Mouse (Mus musculus): ENCODE results near the gene Spcs3. TPM values are rescaled to one million over a fixed set of nuclear protein-coding genes. Genes with fewer than 3 reads are reported as not detected.
"Not testable (repeated sequence)": the region's sequence is repeated elsewhere in the genome, so short reads cannot be mapped to it uniquely, and the experiment has no call there.

The Spcs3 gene
- polyA plus RNA-seq, 1 experiment from 2014 or later, result 63.4 TPM

GRCm38 (mm10) chr8:54535172-54535571 lies 5.4 kb upstream of the Spcs3 start:
- Histone ChIP-seq H3K27me3 (no peaks in the 10 kb centered on the region), H3K9me3 (replicated peaks) (no peaks in the 10 kb centered on the region), H3K36me3 (ENCODE audit: poor library complexity, severe bottlenecking) (no peaks in the 10 kb centered on the region), H3K27ac (no peak overlapping the region), H3K9ac (no peak overlapping the region), H3K4me3 (no peak overlapping the region), H3K4me1 (no peaks in the 10 kb centered on the region), H3K4me2 (no peak overlapping the region)
- 81% methylated on average over 5 of the region's 5 CpGs for WGBS
- ATAC-seq, result no peak

GRCm38 (mm10) chr8:54528571-54528970 lies 1.2 kb downstream of the Spcs3 start:
- no peak overlapping the region for H3K27ac ChIP-seq
- H3K9me3 ChIP-seq (replicated peaks), result no peaks in the 10 kb centered on the region
- peaks cover 15% of the 10 kb centered on the region for H3K4me1 ChIP-seq
- peak overlapping the region; percentile 84 for H3K9ac ChIP-seq
- 52% methylated on average over 7 of the region's 7 CpGs for WGBS
- no peaks in the 10 kb centered on the region for H3K27me3 ChIP-seq
- peak overlapping the region; percentile 93 for H3K4me3 ChIP-seq
- H3K4me2 ChIP-seq, result peak overlapping the region; percentile 70
- peaks cover 7% of the 10 kb centered on the region; the same call in 1 of the 2 replicates for H3K36me3 ChIP-seq (ENCODE audit: poor library complexity, severe bottlenecking)
- no peak for ATAC-seq

GRCm38 (mm10) chr8:54526700-54527099 lies 3.1 kb downstream of the Spcs3 start:
- Histone ChIP-seq H3K27ac (no peak overlapping the region), H3K4me3 (no peak overlapping the region), H3K4me2 (no peak overlapping the region), H3K9me3 (replicated peaks) (no peaks in the 10 kb centered on the region), H3K4me1 (peaks cover 15% of the 10 kb centered on the region), H3K27me3 (no peaks in the 10 kb centered on the region), H3K9ac (no peak overlapping the region), H3K36me3 (ENCODE audit: poor library complexity, severe bottlenecking) (peaks cover 18% of the 10 kb centered on the region)
- 96% methylated on average over 6 of the region's 6 CpGs for WGBS
- ATAC-seq, result no peak

DNA sequence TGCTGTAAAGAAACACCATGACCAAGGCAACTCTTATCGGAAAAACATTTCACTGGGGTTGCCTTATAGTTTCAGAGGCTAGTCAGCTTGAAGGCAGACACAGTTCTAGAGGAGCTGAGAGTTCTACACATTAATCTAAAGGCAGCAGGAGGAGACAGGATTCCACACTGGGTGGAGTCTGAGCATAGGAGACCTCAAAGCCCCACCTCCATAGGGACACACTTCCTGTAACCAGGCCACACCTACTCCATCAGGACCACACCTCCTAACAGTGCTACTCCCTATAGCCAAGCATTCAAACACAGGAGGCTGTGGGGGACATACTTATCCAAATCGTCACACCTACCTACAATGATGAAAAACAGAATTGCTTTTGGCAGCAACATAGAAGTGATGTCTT lies 4.2 kb downstream of the Spcs3 start:
- Histone ChIP-seq H3K4me2 (no peak overlapping the region), H3K4me3 (no peak overlapping the region), H3K36me3 (ENCODE audit: poor library complexity, severe bottlenecking) (peaks cover 29% of the 10 kb centered on the region), H3K9ac (no peak overlapping the region), H3K9me3 (replicated peaks) (no peaks in the 10 kb centered on the region), H3K27me3 (no peaks in the 10 kb centered on the region), H3K4me1 (peaks cover 15% of the 10 kb centered on the region), H3K27ac (no peak overlapping the region)
- 89% methylated on average over 2 of the region's 2 CpGs for WGBS
- ATAC-seq, result no peak

DNA sequence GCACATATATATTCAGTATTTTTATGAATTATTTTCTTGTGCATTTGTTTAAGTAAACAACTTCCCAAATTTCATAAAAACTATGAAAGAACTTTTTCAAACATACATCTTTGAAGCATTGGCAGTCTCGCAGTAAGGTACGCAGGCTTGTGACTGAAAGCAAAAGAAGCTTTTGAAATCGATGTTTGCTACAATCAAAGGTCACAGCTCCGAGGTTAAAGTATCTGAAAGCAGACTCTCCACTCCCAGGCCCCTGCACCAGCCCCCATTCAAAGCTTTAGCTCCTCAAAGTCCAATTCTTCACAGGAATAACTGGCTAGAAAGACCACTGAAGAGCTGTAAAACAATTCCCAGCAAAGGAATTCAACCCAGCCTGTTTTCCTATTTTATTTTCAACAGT lies 9.3 kb downstream of the Spcs3 start:
- peaks cover 42% of the 10 kb centered on the region for H3K36me3 ChIP-seq (ENCODE audit: poor library complexity, severe bottlenecking)
- H3K9me3 ChIP-seq (replicated peaks), result no peaks in the 10 kb centered on the region
- H3K9ac ChIP-seq, result no peak overlapping the region
- no peak overlapping the region for H3K4me3 ChIP-seq
- no peak overlapping the region for H3K4me2 ChIP-seq
- no peaks in the 10 kb centered on the region for H3K27me3 ChIP-seq
- no peaks in the 10 kb centered on the region for H3K4me1 ChIP-seq
- WGBS, result 59% methylated on average over 4 of the region's 4 CpGs
- no peak overlapping the region for H3K27ac ChIP-seq
- no peak for ATAC-seq

GRCm38 (mm10) chr8:54518756-54519460 lies 10.9 kb downstream of the Spcs3 start:
- WGBS, result 86% methylated on average over 10 of the region's 10 CpGs
- H3K27me3 ChIP-seq, result no peaks in the 10 kb centered on the region
- H3K9me3 ChIP-seq (replicated peaks), result no peaks in the 10 kb centered on the region
- H3K4me3 ChIP-seq, result no peak overlapping the region
- H3K4me2 ChIP-seq, result no peak overlapping the region
- no peaks in the 10 kb centered on the region for H3K4me1 ChIP-seq
- ATAC-seq, result no peak
- H3K9ac ChIP-seq, result no peak overlapping the region
- H3K36me3 ChIP-seq (ENCODE audit: poor library complexity, severe bottlenecking), result peaks cover 38% of the 10 kb centered on the region
- H3K27ac ChIP-seq, result no peak overlapping the region

- 89% methylated on average over 5 of the region's 5 CpGs for WGBS
- H3K36me3 ChIP-seq (ENCODE audit: poor library complexity, severe bottlenecking); H3K27me3 ChIP-seq; H3K4me3 ChIP-seq; H3K4me1 ChIP-seq; H3K9ac ChIP-seq; H3K27ac ChIP-seq; H3K9me3 ChIP-seq (replicated peaks); ATAC-seq; H3K4me2 ChIP-seq: not testable (repeated sequence)
Measured at GRCm38 (mm10) chr8:54512200-54512599, 17.6 kb downstream of the Spcs3 start.

- Histone ChIP-seq H3K9me3 (replicated peaks) (no peaks in the 10 kb centered on the region), H3K36me3 (ENCODE audit: poor library complexity, severe bottlenecking) (peaks cover 4% of the 10 kb centered on the region; the same call in 1 of the 2 replicates), H3K27me3 (no peaks in the 10 kb centered on the region), H3K27ac (no peak overlapping the region), H3K4me2 (no peak overlapping the region), H3K4me3 (no peak overlapping the region), H3K9ac (no peak overlapping the region), H3K4me1 (peaks cover 6% of the 10 kb centered on the region; the same call in 1 of the 2 replicates)
- 93% methylated on average over 3 of the region's 3 CpGs for WGBS
- ATAC-seq, result no peak
Measured at GRCm38 (mm10) chr8:54511791-54512190, 18.0 kb downstream of the Spcs3 start.

DNA sequence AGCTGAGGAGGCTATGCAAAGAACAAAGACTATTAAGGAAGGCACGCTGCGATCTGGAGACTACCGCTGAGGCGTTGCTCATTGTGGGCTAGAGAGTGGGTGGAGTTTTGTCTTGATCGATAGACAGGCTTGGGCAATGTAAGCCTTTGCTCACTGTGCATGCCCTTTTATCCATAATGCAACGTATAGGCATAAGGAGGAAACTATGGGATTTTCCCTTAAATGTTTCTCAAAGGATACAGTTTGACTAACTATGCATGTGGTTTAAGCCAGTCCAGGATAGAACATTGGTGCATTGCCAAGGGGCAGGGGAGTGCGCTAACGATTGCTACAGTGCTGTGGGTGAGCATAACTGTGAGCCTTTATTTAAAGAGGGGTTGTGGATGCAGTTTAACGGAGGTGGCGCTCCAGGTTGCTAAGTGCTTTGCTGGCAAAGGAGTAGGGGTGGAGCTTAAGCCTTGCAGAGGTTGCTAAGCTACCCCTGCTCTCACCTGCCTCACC lies 20.5 kb downstream of the Spcs3 start:
- Histone ChIP-seq H3K27me3 (no peaks in the 10 kb centered on the region), H3K4me1 (peaks cover 6% of the 10 kb centered on the region; the same call in 1 of the 2 replicates), H3K27ac (no peak overlapping the region), H3K4me3 (peak overlapping the region; percentile 33), H3K4me2 (peak overlapping the region; percentile 59), H3K9me3 (replicated peaks) (no peaks in the 10 kb centered on the region), H3K36me3 (ENCODE audit: poor library complexity, severe bottlenecking) (no peaks in the 10 kb centered on the region), H3K9ac (peak overlapping the region; percentile 37; the same call in 1 of the 2 replicates)
- ATAC-seq, result peak; percentile 85
- 3% methylated on average over 10 of the region's 10 CpGs for WGBS

DNA sequence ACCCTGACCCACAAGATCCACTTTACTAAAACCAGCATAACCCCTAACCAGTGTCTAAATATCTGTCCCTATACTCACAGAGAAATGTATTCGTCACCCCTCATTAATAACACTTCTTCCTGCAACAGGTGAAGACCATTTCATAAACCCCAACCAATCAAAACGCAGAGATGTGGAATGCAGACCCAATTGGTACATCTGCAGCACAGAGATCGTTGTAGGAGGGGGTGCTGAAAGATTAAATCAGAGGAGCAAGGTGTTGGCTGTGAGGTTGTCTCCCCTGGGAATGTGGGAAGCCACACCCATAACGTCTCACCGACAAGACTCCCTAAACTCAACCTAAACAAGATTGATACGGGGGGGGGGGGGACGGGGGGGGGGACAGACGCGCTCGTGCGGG lies 21.0 kb downstream of the Spcs3 start:
- Histone ChIP-seq H3K9me3 (replicated peaks) (no peaks in the 10 kb centered on the region), H3K9ac (peak overlapping the region; percentile 48; the same call in 1 of the 2 replicates), H3K4me2 (peak overlapping the region; percentile 59), H3K36me3 (ENCODE audit: poor library complexity, severe bottlenecking) (no peaks in the 10 kb centered on the region), H3K27me3 (no peaks in the 10 kb centered on the region), H3K4me3 (peak overlapping the region; percentile 33), H3K4me1 (peaks cover 6% of the 10 kb centered on the region; the same call in 1 of the 2 replicates), H3K27ac (no peak overlapping the region)
- WGBS, result 7% methylated on average over 8 of the region's 11 CpGs
- ATAC-seq, result peak; percentile 59

DNA sequence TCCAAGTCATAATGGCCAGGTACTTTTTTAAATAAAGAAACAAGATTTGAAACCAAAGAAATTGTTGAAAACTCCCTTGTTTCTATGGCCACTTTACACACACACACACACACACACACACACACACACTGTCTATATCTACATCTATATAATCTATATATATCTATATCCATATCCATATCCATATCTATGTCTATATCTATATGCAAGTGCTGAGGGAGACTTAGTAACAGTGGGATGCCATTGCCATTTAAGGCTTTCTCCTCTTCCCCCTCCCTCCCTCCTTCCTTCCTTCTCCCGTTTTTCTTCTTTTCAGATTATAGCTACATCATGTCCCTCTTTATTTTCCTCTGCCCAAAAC lies 21.7 kb downstream of the Spcs3 start:
- 19% methylated on average over 1 of the region's 1 CpGs for WGBS
- H3K4me2 ChIP-seq, result no peak overlapping the region; the same call in 1 of the 2 replicates
- ATAC-seq, result peak; percentile 42; the same call in 1 of the 2 replicates

DNA sequence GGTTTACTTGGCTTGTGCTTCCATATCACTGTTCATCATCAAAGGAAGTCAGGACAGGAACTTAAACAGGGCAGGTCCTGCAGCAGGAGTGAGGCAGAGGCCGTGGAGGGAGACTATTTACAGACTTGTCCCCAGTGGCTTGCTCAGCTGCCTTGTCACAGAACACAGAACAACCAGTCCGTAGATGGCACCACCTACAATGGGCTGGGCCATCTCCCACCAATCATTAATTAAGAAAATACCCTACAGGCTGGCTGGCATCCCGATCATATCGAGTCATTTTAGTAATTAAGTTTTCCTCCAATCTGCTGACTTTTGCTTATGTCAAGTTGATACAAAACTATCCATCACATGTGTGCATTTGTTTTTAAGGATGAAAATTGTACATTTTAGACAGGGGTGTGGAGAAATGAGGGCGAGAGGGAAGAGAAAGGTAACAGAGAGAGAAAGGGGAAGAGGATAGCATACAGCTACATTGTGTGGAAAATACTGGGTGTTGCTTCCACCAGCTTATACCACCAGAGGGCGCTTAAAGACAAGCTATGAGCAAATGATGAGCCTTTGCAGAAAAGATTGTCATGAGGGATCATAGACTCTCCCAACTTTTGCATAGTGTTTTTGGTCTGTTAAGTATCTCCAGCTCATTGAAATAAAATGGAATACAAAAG lies 22.2 kb downstream of the Spcs3 start:
- Histone ChIP-seq H3K9me3 (replicated peaks) (no peaks in the 10 kb centered on the region), H3K4me3 (no peak overlapping the region), H3K4me2 (no peak overlapping the region), H3K4me1 (peaks cover 6% of the 10 kb centered on the region; the same call in 1 of the 2 replicates), H3K27ac (no peak overlapping the region), H3K36me3 (ENCODE audit: poor library complexity, severe bottlenecking) (no peaks in the 10 kb centered on the region), H3K27me3 (no peaks in the 10 kb centered on the region), H3K9ac (no peak overlapping the region)
- ATAC-seq, result peak; percentile 67
- WGBS, result 33% methylated on average over 6 of the region's 6 CpGs

More for the DNA sequence above, 21.7 kb downstream of the Spcs3 start:
- Histone ChIP-seq H3K36me3 (ENCODE audit: poor library complexity, severe bottlenecking) (no peaks in the 10 kb centered on the region), H3K27ac (no peak overlapping the region), H3K9ac (no peak overlapping the region), H3K9me3 (replicated peaks) (no peaks in the 10 kb centered on the region), H3K27me3 (no peaks in the 10 kb centered on the region), H3K4me1 (peaks cover 6% of the 10 kb centered on the region; the same call in 1 of the 2 replicates), H3K4me3 (no peak overlapping the region)
